Mouse (Mus musculus): ENCODE measurements around the gene Thrap3. TPM values are rescaled to one million over a fixed set of nuclear protein-coding genes. Genes with fewer than 3 reads are reported as not detected.

The Thrap3 gene
- polyA plus RNA-seq (2011; ENCODE audit: insufficient read depth, insufficient read length, low replicate concordance, missing spikeins), result 133 and 198 TPM in 2 replicates

- TF ChIP-seq POLR2A (IDR thresholded peaks at IDR 0.05; ENCODE audit: borderline replicate concordance, control insufficient read depth, low read depth, low read length) (peak; percentile 77), CTCF (IDR thresholded peaks at IDR 0.05; ENCODE audit: control insufficient read depth, insufficient read depth, low read length) (no peak)
- H3K27ac ChIP-seq (ENCODE audit: control insufficient read depth, insufficient read depth, low read depth, low read length, poor library complexity), result peak within 1 kb of the TSS; percentile 93
- under 1% methylated on average over 75 of the region's 75 CpGs for WGBS
- H3K4me3 ChIP-seq (replicated peaks; ENCODE audit: control insufficient read depth, low read depth, low read length), result peak within 1 kb of the TSS; percentile 82
- peaks cover 10% of the 10 kb centered on the region for H3K4me1 ChIP-seq (ENCODE audit: control insufficient read depth, insufficient read depth, low read length)
Observed at GRCm38 (mm10) chr4:126202303-126203181, at the start of gene Thrap3. TSS of gene Thrap3 (minus strand) at chr4:126202760.

GRCm38 (mm10) chr4:126251655-126252254, 49.2 kb upstream of the Thrap3 start:
- TF ChIP-seq POLR2A (IDR thresholded peaks at IDR 0.05; ENCODE audit: borderline replicate concordance, control insufficient read depth, low read depth, low read length), result no peak
- Histone ChIP-seq H3K27ac (ENCODE audit: control insufficient read depth, insufficient read depth, low read depth, low read length, poor library complexity) (peak overlapping the region; percentile 12; the same call in 1 of the 2 replicates), H3K4me1 (ENCODE audit: control insufficient read depth, insufficient read depth, low read length) (peaks cover 3% of the 10 kb centered on the region; the same call in 1 of the 2 replicates), H3K4me3 (replicated peaks; ENCODE audit: control insufficient read depth, low read depth, low read length) (no peak overlapping the region)
- 30% methylated on average over 11 of the region's 11 CpGs for WGBS

- peaks cover 3% of the 10 kb centered on the region; the same call in 1 of the 2 replicates for H3K4me1 ChIP-seq (ENCODE audit: control insufficient read depth, insufficient read depth, low read length)
Observed at GRCm38 (mm10) chr4:126250659-126251058, 48.1 kb upstream of the Thrap3 start.

GRCm38 (mm10) chr4:126248261-126248868, 45.8 kb upstream of the Thrap3 start:
- H3K27ac ChIP-seq (ENCODE audit: control insufficient read depth, insufficient read depth, low read depth, low read length, poor library complexity), result no peak overlapping the region
- no peak overlapping the region for H3K4me3 ChIP-seq (replicated peaks; ENCODE audit: control insufficient read depth, low read depth, low read length)
- WGBS, result 72% methylated on average over 11 of the region's 11 CpGs

More at GRCm38 (mm10) chr4:126250659-126251058, 48.1 kb upstream of the Thrap3 start:
- H3K27ac ChIP-seq (ENCODE audit: control insufficient read depth, insufficient read depth, low read depth, low read length, poor library complexity), result no peak overlapping the region
- WGBS, result 86% methylated on average over 4 of the region's 4 CpGs
- no peak overlapping the region for H3K4me3 ChIP-seq (replicated peaks; ENCODE audit: control insufficient read depth, low read depth, low read length)
- no peak for TF ChIP-seq POLR2A (IDR thresholded peaks at IDR 0.05; ENCODE audit: borderline replicate concordance, control insufficient read depth, low read depth, low read length)
- TF ChIP-seq CTCF (IDR thresholded peaks at IDR 0.05; ENCODE audit: control insufficient read depth, insufficient read depth, low read length), result no peak

GRCm38 (mm10) chr4:126246202-126246889, 43.8 kb upstream of the Thrap3 start:
- TF ChIP-seq CTCF (IDR thresholded peaks at IDR 0.05; ENCODE audit: control insufficient read depth, insufficient read depth, low read length) (no peak), POLR2A (IDR thresholded peaks at IDR 0.05; ENCODE audit: borderline replicate concordance, control insufficient read depth, low read depth, low read length) (no peak)
- WGBS, result 87% methylated on average over 13 of the region's 13 CpGs
- H3K4me1 ChIP-seq (ENCODE audit: control insufficient read depth, insufficient read depth, low read length), result no peaks in the 10 kb centered on the region
- H3K27ac ChIP-seq (ENCODE audit: control insufficient read depth, insufficient read depth, low read depth, low read length, poor library complexity), result no peak overlapping the region
- H3K4me3 ChIP-seq (replicated peaks; ENCODE audit: control insufficient read depth, low read depth, low read length), result no peak overlapping the region

More at GRCm38 (mm10) chr4:126248261-126248868, 45.8 kb upstream of the Thrap3 start:
- H3K4me1 ChIP-seq (ENCODE audit: control insufficient read depth, insufficient read depth, low read length), result peaks cover 3% of the 10 kb centered on the region; the same call in 1 of the 2 replicates
- TF ChIP-seq CTCF (IDR thresholded peaks at IDR 0.05; ENCODE audit: control insufficient read depth, insufficient read depth, low read length) (no peak), POLR2A (IDR thresholded peaks at IDR 0.05; ENCODE audit: borderline replicate concordance, control insufficient read depth, low read depth, low read length) (no peak)

GRCm38 (mm10) chr4:126242510-126242909, 40.0 kb upstream of the Thrap3 start:
- WGBS, result 89% methylated on average over 6 of the region's 6 CpGs
- TF ChIP-seq CTCF (IDR thresholded peaks at IDR 0.05; ENCODE audit: control insufficient read depth, insufficient read depth, low read length) (no peak), POLR2A (IDR thresholded peaks at IDR 0.05; ENCODE audit: borderline replicate concordance, control insufficient read depth, low read depth, low read length) (no peak)
- H3K4me3 ChIP-seq (replicated peaks; ENCODE audit: control insufficient read depth, low read depth, low read length), result no peak overlapping the region
- H3K4me1 ChIP-seq (ENCODE audit: control insufficient read depth, insufficient read depth, low read length), result no peaks in the 10 kb centered on the region
- H3K27ac ChIP-seq (ENCODE audit: control insufficient read depth, insufficient read depth, low read depth, low read length, poor library complexity), result no peak overlapping the region

GRCm38 (mm10) chr4:126241956-126242355, 39.4 kb upstream of the Thrap3 start:
- Histone ChIP-seq H3K4me3 (replicated peaks; ENCODE audit: control insufficient read depth, low read depth, low read length) (no peak overlapping the region), H3K27ac (ENCODE audit: control insufficient read depth, insufficient read depth, low read depth, low read length, poor library complexity) (no peak overlapping the region), H3K4me1 (ENCODE audit: control insufficient read depth, insufficient read depth, low read length) (no peaks in the 10 kb centered on the region)
- TF ChIP-seq POLR2A (IDR thresholded peaks at IDR 0.05; ENCODE audit: borderline replicate concordance, control insufficient read depth, low read depth, low read length), result no peak
- no peak for TF ChIP-seq CTCF (IDR thresholded peaks at IDR 0.05; ENCODE audit: control insufficient read depth, insufficient read depth, low read length)
- 69% methylated on average over 9 of the region's 9 CpGs for WGBS

All from bone marrow, adult 2 months (tissue).